Mouse (Mus musculus) naive thymus-derived CD4-positive, alpha-beta T cell, adult 2 months (primary cell): Measurements from ENCODE around the gene H1foo.

ENCODE experiments used
- DNase-seq: peaks from one replicate; pipeline ENCODE4 v3.0.0-alpha.2; 2011; ENCODE audit warnings: low read depth

H1foo gene

GRCm38 (mm10) chr6:115927292-115928242 lies 17.2 kb upstream of the H1foo start:
- DNase-seq, result no peak

GRCm38 (mm10) chr6:115930018-115930417 lies 14.7 kb upstream of the H1foo start:
- DNase-seq, result no peak

GRCm38 (mm10) chr6:115931639-115932038 lies 13.1 kb upstream of the H1foo start, which contains the start of gene Rho:
TSS of gene Rho (plus strand) at chr6:115931748.
- DNase-seq, result no peak

- DNase-seq, result no peak
Measured at GRCm38 (mm10) chr6:115932391-115932790, 12.3 kb upstream of the H1foo start.

GRCm38 (mm10) chr6:115935544-115935943 lies 9.2 kb upstream of the H1foo start:
- DNase-seq, result no peak

- DNase-seq, result no peak
Measured at GRCm38 (mm10) chr6:115938011-115938410, 6.7 kb upstream of the H1foo start.

GRCm38 (mm10) chr6:115938798-115939197 lies 5.9 kb upstream of the H1foo start:
- no peak for DNase-seq

- no peak for DNase-seq
Measured at GRCm38 (mm10) chr6:115940603-115941002, 4.1 kb upstream of the H1foo start.

- DNase-seq, result no peak
Measured at GRCm38 (mm10) chr6:115941128-115941527, 3.6 kb upstream of the H1foo start.

- DNase-seq, result no peak
Measured at GRCm38 (mm10) chr6:115943498-115944427, 975 bp upstream of the H1foo start.

- DNase-seq, result no peak
Measured at GRCm38 (mm10) chr6:115945633-115946032, 895 bp downstream of the H1foo start.

GRCm38 (mm10) chr6:115946389-115946788 lies 1.7 kb downstream of the H1foo start:
- DNase-seq, result no peak

- DNase-seq, result no peak
Measured at GRCm38 (mm10) chr6:115954506-115955074, 9.9 kb downstream of the H1foo start.

- DNase-seq, result no peak
Measured at GRCm38 (mm10) chr6:115955169-115955568, 10.4 kb downstream of the H1foo start.

- DNase-seq, result no peak
Measured at GRCm38 (mm10) chr6:115955664-115956063, 10.9 kb downstream of the H1foo start.

- no peak for DNase-seq
Measured at GRCm38 (mm10) chr6:115956418-115956921, 11.7 kb downstream of the H1foo start.

- DNase-seq, result no peak
Measured at GRCm38 (mm10) chr6:115956922-115957601, 12.3 kb downstream of the H1foo start.

- DNase-seq, result no peak
Measured at GRCm38 (mm10) chr6:115957681-115958080, 12.9 kb downstream of the H1foo start.

- DNase-seq, result no peak
Measured at GRCm38 (mm10) chr6:115958445-115958844, 13.7 kb downstream of the H1foo start.

- no peak for DNase-seq
Measured at GRCm38 (mm10) chr6:115959151-115959691, 14.5 kb downstream of the H1foo start.

- no peak for DNase-seq
Measured at GRCm38 (mm10) chr6:115960322-115960721, 15.6 kb downstream of the H1foo start.
